Mouse (Mus musculus) megakaryocyte, embryonic 14.5 days (primary cell): ENCODE measurements around the gene Foxn3.

Source experiments
- FLI1 ChIP-seq: IDR thresholded peaks from 2 replicates; pipeline ENCODE4 v1.6.1; 2012; ENCODE audit warnings: low read length, inconsistent platforms, mixed read lengths
- GATA1 ChIP-seq: IDR thresholded peaks from 3 replicates; pipeline ENCODE4 v1.6.1; 2012; ENCODE audit warnings: mixed read lengths, low read length, inconsistent platforms, borderline replicate concordance

- TF ChIP-seq FLI1 (no peak), GATA1 (no peak)
Observed at GRCm38 (mm10) chr12:99490216-99490615, 73.2 kb downstream of the Foxn3 start.
